Mouse (Mus musculus) embryonic fibroblast, embryonic 13.5 days (primary cell): Measurements from ENCODE around the gene Rfk.

Source experiments
- CTCF ChIP-seq: IDR thresholded peaks from 2 replicates; pipeline ENCODE4 v1.5.1; 2011; ENCODE audit warnings: mild to moderate bottlenecking, control low read depth, low read length, moderate library complexity, borderline replicate concordance; ENCODE audit not compliant: insufficient read depth
- POLR2A ChIP-seq: IDR thresholded peaks from 2 replicates; pipeline ENCODE4 v1.6.1; 2011; ENCODE audit warnings: low read depth, mild to moderate bottlenecking, control low read depth, low read length, moderate library complexity

GRCm38 (mm10) chr19:17372701-17373100 lies 21.1 kb upstream of the Rfk start, which contains the start of gene Gcnt1:
- TF ChIP-seq CTCF (no peak), POLR2A (no peak)
